Mouse (Mus musculus) heart, adult 2 months (tissue): ENCODE results near the gene Pnpo.

ENCODE experiments used
- CTCF ChIP-seq: fragments of 200-600 bp; IDR thresholded peaks from 2 replicates; pipeline ENCODE4 v1.8.1; 2022; ENCODE audit warnings: antibody characterized with exemption, mild to moderate bottlenecking, moderate library complexity
- EP300 ChIP-seq: fragments of 200-500 bp; IDR thresholded peaks from 2 replicates; pipeline ENCODE4 v1.6.1; 2011; ENCODE audit warnings: low read depth, low read length, control low read depth; ENCODE audit not compliant: insufficient read depth
- POLR2A ChIP-seq: fragments of 200-500 bp; IDR thresholded peaks from 2 replicates; pipeline ENCODE4 v1.6.1; 2011; ENCODE audit warnings: mild to moderate bottlenecking, low read depth, low read length, control low read depth; ENCODE audit not compliant: insufficient read depth

GRCm38 (mm10) chr11:96981461-96981860, 37.7 kb upstream of the Pnpo start:
- TF ChIP-seq EP300: no peak
- no peak for TF ChIP-seq CTCF
- no peak for TF ChIP-seq POLR2A
